Mouse (Mus musculus) MEL (cell line): Measurements from ENCODE around the gene Csnk1g2. TPM values are rescaled to one million over a fixed set of nuclear protein-coding genes. Genes with fewer than 3 reads are reported as not detected.

ENCODE experiments used
- DNase-seq: peaks from one replicate; pipeline ENCODE4 v3.0.0; 2011; ENCODE audit warnings: low read depth, low spot score
- H3K27ac ChIP-seq: 2 replicates; pipeline ENCODE4 v1.5.1; 2012; ENCODE audit warnings: low read depth, mild to moderate bottlenecking, control low read depth, low read length, moderate library complexity; ENCODE audit not compliant: control insufficient read depth
- H3K27me3 ChIP-seq, 2 experiments: fragments of 150-350 bp in 1 of 2; sonication (generic) in 1 of 2; 2 replicates each; pipeline ENCODE4 v1.6.1; 2012; ENCODE audit warnings: low read length in 2 of 2, mild to moderate bottlenecking in 2 of 2, improper control_type of control experiment in 1 of 2, moderate library complexity in 1 of 2; ENCODE audit not compliant: insufficient read depth in 2 of 2, control insufficient read depth in 1 of 2
- H3K36me3 ChIP-seq, 2 experiments: 2 replicates each; pipeline ENCODE4 v1.6.1; 2012 to 2014; ENCODE audit warnings: low read length in 2 of 2, improper control_type of control experiment in 1 of 2, inconsistent platforms in 1 of 2, mild to moderate bottlenecking in 1 of 2; ENCODE audit not compliant: insufficient read depth in 2 of 2, control insufficient read depth in 1 of 2
- H3K4me1 ChIP-seq, 2 experiments: fragments of 150-350 bp in 1 of 2; sonication (generic) in 1 of 2; 2 replicates each; pipeline ENCODE4 v1.6.1; 2012; ENCODE audit warnings: low read length in 2 of 2, improper control_type of control experiment in 1 of 2, mild to moderate bottlenecking in 1 of 2; ENCODE audit not compliant: insufficient read depth in 2 of 2, control insufficient read depth in 1 of 2
- H3K4me3 ChIP-seq, 2 experiments: fragments of 150-350 bp in 1 of 2; sonication (generic) in 1 of 2; 2 replicates each; pipeline ENCODE4 v1.5.1; 2012; ENCODE audit warnings: low read depth in 2 of 2, low read length in 2 of 2, mild to moderate bottlenecking in 2 of 2, moderate library complexity in 2 of 2, control low read depth in 1 of 2, improper control_type of control experiment in 1 of 2; ENCODE audit not compliant: control insufficient read depth in 1 of 2, insufficient read depth in 1 of 2
- H3K79me2 ChIP-seq: 2 replicates; pipeline ENCODE4 v1.6.1; 2012; ENCODE audit warnings: mild to moderate bottlenecking, low read length, moderate library complexity; ENCODE audit not compliant: control insufficient read depth, poor library complexity, insufficient read depth
- H3K9ac ChIP-seq: 2 replicates; pipeline ENCODE4 v1.6.1; 2012; ENCODE audit warnings: low read depth, mild to moderate bottlenecking, control low read depth, low read length, moderate library complexity; ENCODE audit not compliant: control insufficient read depth, poor library complexity, severe bottlenecking
- H3K9me3 ChIP-seq: fragments of 150-350 bp; sonication (generic); replicated peaks from 2 replicates; pipeline ENCODE4 v1.6.1; 2012; ENCODE audit warnings: mild to moderate bottlenecking, low read length, improper control_type of control experiment, moderate library complexity; ENCODE audit not compliant: insufficient read depth
- BHLHE40 ChIP-seq: IDR thresholded peaks from 2 replicates; pipeline ENCODE4 v1.6.1; 2012; ENCODE audit warnings: low read depth, mild to moderate bottlenecking, inconsistent platforms, low read length, improper control_type of control experiment, borderline replicate concordance
- CHD1 ChIP-seq: IDR thresholded peaks from 2 replicates; pipeline ENCODE4 v1.6.1; 2012; ENCODE audit warnings: low read depth, mild to moderate bottlenecking, inconsistent platforms, low read length, improper control_type of control experiment
- CHD2 ChIP-seq: IDR thresholded peaks from 2 replicates; pipeline ENCODE4 v1.6.1; 2011; ENCODE audit warnings: low read length, improper control_type of control experiment
- ELF1 ChIP-seq: IDR thresholded peaks from 2 replicates; pipeline ENCODE4 v1.6.1; 2014; ENCODE audit warnings: low read depth, mild to moderate bottlenecking, inconsistent platforms, low read length, improper control_type of control experiment, moderate library complexity
- EP300 ChIP-seq, 2 experiments: IDR thresholded peaks; 2 replicates each; pipeline ENCODE4 v1.6.1; 2011; ENCODE audit warnings: improper control_type of control experiment in 2 of 2, low read length in 2 of 2, low read depth in 1 of 2, mild to moderate bottlenecking in 1 of 2
- ETS1 ChIP-seq: IDR thresholded peaks from 2 replicates; pipeline ENCODE4 v1.6.1; 2012; ENCODE audit warnings: low read depth, mild to moderate bottlenecking, inconsistent platforms, low read length, improper control_type of control experiment, moderate library complexity
- GABPA ChIP-seq: IDR thresholded peaks from 2 replicates; pipeline ENCODE4 v1.6.1; 2012; ENCODE audit warnings: low read depth, mild to moderate bottlenecking, inconsistent platforms, low read length, improper control_type of control experiment, moderate library complexity
- GATA1 ChIP-seq: IDR thresholded peaks from 2 replicates; pipeline ENCODE4 v1.6.1; 2011; ENCODE audit warnings: low read depth, low read length, improper control_type of control experiment
- HCFC1 ChIP-seq: IDR thresholded peaks from 2 replicates; pipeline ENCODE4 v1.6.1; 2012; ENCODE audit warnings: low read depth, mild to moderate bottlenecking, inconsistent platforms, low read length, improper control_type of control experiment, moderate library complexity
- JUND ChIP-seq: IDR thresholded peaks from 2 replicates; pipeline ENCODE4 v1.6.1; 2011; ENCODE audit warnings: low read depth, mild to moderate bottlenecking, improper control_type of control experiment, low read length
- MAFK ChIP-seq: IDR thresholded peaks from 2 replicates; pipeline ENCODE4 v1.6.1; 2011; ENCODE audit warnings: low read depth, mild to moderate bottlenecking, low read length, improper control_type of control experiment, borderline replicate concordance
- MAZ ChIP-seq: IDR thresholded peaks from 2 replicates; pipeline ENCODE4 v1.6.1; 2012; ENCODE audit warnings: low read depth, mild to moderate bottlenecking, inconsistent platforms, low read length, improper control_type of control experiment
- MXI1 ChIP-seq: IDR thresholded peaks from 2 replicates; pipeline ENCODE4 v1.6.1; 2011; ENCODE audit warnings: mild to moderate bottlenecking, low read depth, low read length, improper control_type of control experiment
- MYB ChIP-seq: IDR thresholded peaks from 2 replicates; pipeline ENCODE4 v1.6.1; 2011; ENCODE audit warnings: mild to moderate bottlenecking, low read depth, low read length, improper control_type of control experiment
- MYC ChIP-seq: IDR thresholded peaks from 2 replicates; pipeline ENCODE4 v1.6.1; 2011; ENCODE audit warnings: low read depth, mild to moderate bottlenecking, low read length, improper control_type of control experiment, moderate library complexity
- NELFE ChIP-seq: IDR thresholded peaks from 2 replicates; pipeline ENCODE4 v1.6.1; 2011; ENCODE audit warnings: low read depth, low read length, improper control_type of control experiment
- NRF1 ChIP-seq: IDR thresholded peaks from 2 replicates; pipeline ENCODE4 v1.6.1; 2014; ENCODE audit warnings: low read depth, mild to moderate bottlenecking, inconsistent platforms, low read length, improper control_type of control experiment, moderate library complexity; ENCODE audit not compliant: poor library complexity, insufficient read depth, severe bottlenecking
- POLR2AphosphoS2 ChIP-seq: IDR thresholded peaks from 2 replicates; pipeline ENCODE4 v1.6.1; 2011; ENCODE audit warnings: low read length, improper control_type of control experiment
- POLR2AphosphoS5 ChIP-seq: IDR thresholded peaks from 2 replicates; pipeline ENCODE4 v1.6.1; 2012; ENCODE audit warnings: low read depth, borderline replicate concordance, mild to moderate bottlenecking, inconsistent platforms, low read length, moderate library complexity, mixed read lengths
- RAD21 ChIP-seq: IDR thresholded peaks from 2 replicates; pipeline ENCODE4 v1.6.1; 2011; ENCODE audit warnings: mild to moderate bottlenecking, low read depth, low read length, improper control_type of control experiment
- RCOR1 ChIP-seq: IDR thresholded peaks from 2 replicates; pipeline ENCODE4 v1.6.1; 2012; ENCODE audit warnings: low read depth, mild to moderate bottlenecking, inconsistent platforms, low read length, improper control_type of control experiment
- SIN3A ChIP-seq: IDR thresholded peaks from 2 replicates; pipeline ENCODE4 v1.6.1; 2012; ENCODE audit warnings: low read length, improper control_type of control experiment, inconsistent platforms
- TAL1 ChIP-seq: IDR thresholded peaks from 2 replicates; pipeline ENCODE4 v1.6.1; 2012; ENCODE audit warnings: mild to moderate bottlenecking, inconsistent platforms, low read length, moderate library complexity, mixed read lengths
- TBP ChIP-seq: IDR thresholded peaks from 2 replicates; pipeline ENCODE4 v1.8.0; 2011; ENCODE audit warnings: low read depth, low read length, improper control_type of control experiment
- ZC3H11A ChIP-seq: IDR thresholded peaks from 2 replicates; pipeline ENCODE4 v1.6.1; 2012; ENCODE audit warnings: low read depth, mild to moderate bottlenecking, inconsistent platforms, low read length, improper control_type of control experiment
- ZKSCAN1 ChIP-seq: IDR thresholded peaks from 2 replicates; pipeline ENCODE4 v1.6.1; 2012; ENCODE audit warnings: low read depth, mild to moderate bottlenecking, inconsistent platforms, low read length, improper control_type of control experiment, moderate library complexity
- ZMIZ1 ChIP-seq: IDR thresholded peaks from 2 replicates; pipeline ENCODE4 v1.6.1; 2012; ENCODE audit warnings: low read depth, mild to moderate bottlenecking, inconsistent platforms, low read length, improper control_type of control experiment, moderate library complexity
- ZNF384 ChIP-seq: IDR thresholded peaks from 2 replicates; pipeline ENCODE4 v1.6.1; 2012; ENCODE audit warnings: low read depth, mild to moderate bottlenecking, inconsistent platforms, low read length, improper control_type of control experiment
- polyA plus RNA-seq, 2 experiments: library from polyadenylated mRNA; stranded (reverse) in 1 of 2; unstranded in 1 of 2; fragments of >175 nt in 1 of 2; fragments of >200 nt in 1 of 2; gene quantifications; 2 replicates each; pipeline versions ENCODE4 v1.2.1 to v1.2.4; 2012; ENCODE audit warnings: low replicate concordance in 2 of 2, low read depth in 1 of 2; ENCODE audit not compliant: insufficient read length in 2 of 2, insufficient read depth in 1 of 2, missing spikeins in 1 of 2
- total RNA-seq: library from RNA; depleted of rRNA; stranded (reverse); fragments of 300-350 nt; gene quantifications from 2 replicates; pipeline ENCODE4 v1.2.3, GENCODE M21; 2012

Gene Csnk1g2
- total and polyA plus RNA-seq, 3 experiments = 132 to 231 TPM; not detected in 1

- no peaks in the 10 kb centered on the region for H3K27me3 ChIP-seq
- peaks cover 63% of the 10 kb centered on the region for H3K79me2 ChIP-seq
- H3K9ac ChIP-seq = peak overlapping the region; percentile 84
- no peak for DNase-seq
- H3K4me1 ChIP-seq = peaks cover 18 to 53% of the 10 kb centered on the region in 2 experiments; a peak in 3 of 4 replicates
- H3K27ac ChIP-seq = peak overlapping the region; percentile 70
- H3K36me3 ChIP-seq = peaks cover 0 to 39% of the 10 kb centered on the region in 2 experiments; a peak in 2 of 4 replicates
- H3K9me3 ChIP-seq = no peaks in the 10 kb centered on the region
- TF ChIP-seq CHD1 (no peak), TAL1 (no peak), GATA1 (peak; percentile 39; the same call in 1 of the 2 replicates), RAD21 (no peak), CHD2 (no peak), ZC3H11A (no peak), BHLHE40 (no peak), MAZ (no peak), HCFC1 (peak; percentile 60), MYC (no peak), ELF1 (peak; percentile 25; the same call in 1 of the 2 replicates), MAFK (no peak), EP300 (IDR thresholded peaks at IDR 0.05; ENCODE audit: low read depth in 1 of 2, low read length in 2 of 2) (0 out of 4 replicates have a peak, but pooled peaks of 1 of the 2 experiments have one; percentile 6), ZNF384 (no peak)
- H3K4me3 ChIP-seq = peak overlapping the region; percentile 88 to 94
Observed at GRCm38 (mm10) chr10:80575925-80576324, 46.7 kb upstream of the Csnk1g2 start.

GRCm38 (mm10) chr10:80576351-80577194 lies 46.1 kb upstream of the Csnk1g2 start:
- peak overlapping the region; percentile 88 to 94 for H3K4me3 ChIP-seq
- H3K27ac ChIP-seq = peak overlapping the region; percentile 78
- H3K4me1 ChIP-seq = peaks cover 18 to 47% of the 10 kb centered on the region in 2 experiments; a peak in 3 of 4 replicates
- peaks cover 56% of the 10 kb centered on the region for H3K79me2 ChIP-seq
- no peaks in the 10 kb centered on the region for H3K27me3 ChIP-seq
- peak overlapping the region; percentile 93 for H3K9ac ChIP-seq
- peak; percentile 79 for DNase-seq
- no peaks in the 10 kb centered on the region for H3K9me3 ChIP-seq
- H3K36me3 ChIP-seq = peaks cover 0 to 36% of the 10 kb centered on the region in 2 experiments; a peak in 2 of 4 replicates
- TF ChIP-seq MAFK (no peak), ETS1 (no peak; the same call in 1 of the 2 replicates), JUND (no peak), BHLHE40 (no peak), SIN3A (peak; percentile 85), TBP (no peak), TAL1 (no peak), POLR2AphosphoS2 (no peak), MXI1 (peak; percentile 91), HCFC1 (no peak), CHD1 (no peak), GATA1 (no peak), ELF1 (no peak; the same call in 1 of the 2 replicates), ZKSCAN1 (no peak), ZMIZ1 (no peak; the same call in 1 of the 2 replicates), ZNF384 (no peak), RCOR1 (no peak), GABPA (no peak), MYB (no peak), NRF1 (no peak), MAZ (no peak; the same call in 1 of the 2 replicates), POLR2AphosphoS5 (no peak), NELFE (peak; percentile 32; the same call in 1 of the 2 replicates)
